Mouse (Mus musculus) G1E-ER4 (cell line): ENCODE measurements around the gene Hmga2. TPM values are rescaled to one million over a fixed set of nuclear protein-coding genes. Genes with fewer than 3 reads are reported as not detected.

Experiments
- GATA1 ChIP-seq: IDR thresholded peaks from one replicate; pipeline ENCODE4 v1.8.0; 2012; ENCODE audit warnings: low read length, inconsistent platforms
- polyA plus RNA-seq: library from polyadenylated mRNA; stranded (reverse); fragments of >175 nt; gene quantifications from 2 replicates; pipeline ENCODE4 v1.2.3, GENCODE M21; 2012

Hmga2 gene
- polyA plus RNA-seq, 1 experiment: not detected

GRCm38 (mm10) chr10:120441254-120441653, 35.0 kb downstream of the Hmga2 start:
- no peak for TF ChIP-seq GATA1

- no peak for TF ChIP-seq GATA1
Measured at GRCm38 (mm10) chr10:120434433-120434832, 41.8 kb downstream of the Hmga2 start.

- no peak for TF ChIP-seq GATA1
Measured at GRCm38 (mm10) chr10:120433463-120433815, 42.8 kb downstream of the Hmga2 start.

- TF ChIP-seq GATA1: no peak
Measured at GRCm38 (mm10) chr10:120432731-120433462, 43.4 kb downstream of the Hmga2 start.

GRCm38 (mm10) chr10:120432081-120432480, 44.2 kb downstream of the Hmga2 start:
- no peak for TF ChIP-seq GATA1

- no peak for TF ChIP-seq GATA1
Measured at GRCm38 (mm10) chr10:120431435-120431834, 44.8 kb downstream of the Hmga2 start.

GRCm38 (mm10) chr10:120430422-120430821, 45.8 kb downstream of the Hmga2 start:
- no peak for TF ChIP-seq GATA1

GRCm38 (mm10) chr10:120429758-120430259, 46.5 kb downstream of the Hmga2 start:
- TF ChIP-seq GATA1: no peak

GRCm38 (mm10) chr10:120429199-120429551, 47.1 kb downstream of the Hmga2 start:
- TF ChIP-seq GATA1: no peak

GRCm38 (mm10) chr10:120428430-120429198, 47.7 kb downstream of the Hmga2 start:
- TF ChIP-seq GATA1: no peak

- TF ChIP-seq GATA1: no peak
Measured at GRCm38 (mm10) chr10:120426086-120426610, 50.1 kb downstream of the Hmga2 start.

- no peak for TF ChIP-seq GATA1
Measured at GRCm38 (mm10) chr10:120424015-120424414, 52.3 kb downstream of the Hmga2 start.

- TF ChIP-seq GATA1: no peak
Measured at GRCm38 (mm10) chr10:120423256-120423655, 53.0 kb downstream of the Hmga2 start.

- TF ChIP-seq GATA1: no peak
Measured at GRCm38 (mm10) chr10:120422820-120423219, 53.4 kb downstream of the Hmga2 start.

- TF ChIP-seq GATA1: no peak
Measured at GRCm38 (mm10) chr10:120422050-120422449, 54.2 kb downstream of the Hmga2 start.

- TF ChIP-seq GATA1: no peak
Measured at GRCm38 (mm10) chr10:120420971-120421629, 55.2 kb downstream of the Hmga2 start.
